Mouse (Mus musculus): Measurements from ENCODE around the gene Cyb5b.

Gene Cyb5b

GRCm38 (mm10) chr8:107130028-107130427 lies 20.4 kb upstream of the Cyb5b start:
- no peak for DNase-seq (ENCODE audit: low spot score)

DNA sequence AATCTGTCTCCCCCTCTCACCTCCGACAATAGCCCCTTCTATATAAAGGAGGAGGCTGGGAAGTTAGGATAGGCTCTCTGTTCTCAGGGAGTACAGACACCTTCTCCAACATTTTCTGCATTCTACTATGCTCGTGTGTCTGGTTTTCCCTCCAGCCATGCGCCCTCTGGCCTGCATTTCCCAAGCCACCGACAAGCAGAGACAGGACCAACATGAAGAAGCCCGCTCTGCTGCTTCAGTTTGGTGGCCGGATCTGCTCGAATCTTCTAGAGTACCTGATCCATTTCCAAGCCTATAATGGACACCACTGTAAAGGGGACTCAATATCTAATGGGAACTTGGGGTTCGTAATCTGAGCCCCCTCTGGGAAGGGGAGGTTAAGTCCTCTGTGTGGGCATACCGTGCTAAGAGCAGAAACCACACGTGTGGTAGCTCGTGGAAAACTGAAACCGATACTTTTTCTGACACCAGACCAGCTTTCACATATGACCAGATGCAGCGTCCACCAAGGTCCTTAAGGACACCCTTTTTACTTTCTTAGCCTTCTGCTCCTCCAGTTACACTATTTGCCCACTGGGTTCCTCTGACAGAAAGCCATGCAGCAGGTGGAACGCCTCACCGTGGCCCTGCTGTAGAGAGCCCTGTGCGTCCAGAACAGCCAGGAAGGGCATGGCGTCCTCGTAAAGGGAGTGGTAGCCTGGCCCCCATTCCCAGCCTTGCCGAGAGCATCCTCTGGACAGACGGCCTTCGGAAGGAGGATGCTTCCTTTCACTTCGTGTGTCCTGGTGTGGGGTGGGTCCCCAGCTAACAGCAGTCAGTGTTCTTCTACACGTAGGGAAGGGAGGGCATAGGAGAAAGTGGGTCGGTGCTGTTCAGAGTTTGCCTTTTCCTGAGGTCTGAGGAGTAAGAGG lies 17.6 kb upstream of the Cyb5b start:
- no peak for DNase-seq (ENCODE audit: low spot score)

GRCm38 (mm10) chr8:107133881-107134280 lies 16.6 kb upstream of the Cyb5b start:
- no peak for DNase-seq (ENCODE audit: low spot score)

DNA sequence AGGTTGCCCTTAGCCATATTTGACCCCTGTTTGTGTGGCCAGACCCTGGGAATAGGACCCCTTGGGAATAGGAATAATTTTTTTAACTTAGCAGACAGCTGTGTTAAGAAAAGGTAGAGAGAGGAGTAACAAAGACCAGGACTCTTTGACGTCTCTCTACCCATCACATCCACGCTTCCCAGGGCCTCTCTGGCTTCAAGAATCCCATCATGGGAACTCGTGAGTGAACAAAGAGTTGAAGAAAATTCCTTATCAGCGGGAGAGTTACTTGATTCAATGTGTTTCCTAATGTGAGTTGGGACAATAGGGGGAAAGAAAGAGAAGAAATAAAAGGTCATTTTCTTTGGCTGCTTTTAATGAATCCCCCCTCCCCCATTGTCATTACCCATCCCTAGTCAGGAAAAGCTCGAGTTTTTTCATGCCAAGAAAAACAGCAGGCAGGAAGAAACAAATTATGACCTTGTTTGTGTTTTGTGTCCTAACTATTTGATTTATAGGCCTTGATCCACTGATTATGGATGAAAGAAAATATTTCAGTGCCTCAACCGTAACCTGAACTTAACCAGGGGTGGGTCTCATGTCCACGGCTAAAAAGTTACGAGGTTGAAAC lies 14.3 kb upstream of the Cyb5b start:
- DNase-seq (ENCODE audit: low spot score): no peak

- DNase-seq (ENCODE audit: low spot score): no peak
These were observed 12.8 kb upstream of the Cyb5b start for GRCm38 (mm10) chr8:107137591-107137990.

DNA sequence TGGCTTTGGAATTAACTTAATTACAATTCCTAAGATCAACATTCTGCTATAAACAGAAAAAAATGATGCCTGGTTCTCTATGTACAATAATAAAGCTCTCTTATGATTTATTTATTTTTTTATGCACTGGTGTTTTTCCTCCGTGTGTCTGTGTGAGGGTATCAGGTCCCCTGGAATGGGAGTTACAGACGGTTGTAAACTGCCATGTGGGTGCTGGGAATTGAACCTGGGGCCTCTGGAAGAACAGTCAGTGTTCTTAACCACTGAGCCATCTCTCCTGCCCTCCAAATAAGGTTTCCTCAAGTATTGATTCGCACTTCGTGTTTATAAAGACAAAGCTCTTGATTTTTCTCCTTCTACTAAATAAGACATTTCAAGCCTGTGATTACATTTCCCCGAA lies 12.1 kb upstream of the Cyb5b start:
- DNase-seq (ENCODE audit: low spot score): no peak

DNA sequence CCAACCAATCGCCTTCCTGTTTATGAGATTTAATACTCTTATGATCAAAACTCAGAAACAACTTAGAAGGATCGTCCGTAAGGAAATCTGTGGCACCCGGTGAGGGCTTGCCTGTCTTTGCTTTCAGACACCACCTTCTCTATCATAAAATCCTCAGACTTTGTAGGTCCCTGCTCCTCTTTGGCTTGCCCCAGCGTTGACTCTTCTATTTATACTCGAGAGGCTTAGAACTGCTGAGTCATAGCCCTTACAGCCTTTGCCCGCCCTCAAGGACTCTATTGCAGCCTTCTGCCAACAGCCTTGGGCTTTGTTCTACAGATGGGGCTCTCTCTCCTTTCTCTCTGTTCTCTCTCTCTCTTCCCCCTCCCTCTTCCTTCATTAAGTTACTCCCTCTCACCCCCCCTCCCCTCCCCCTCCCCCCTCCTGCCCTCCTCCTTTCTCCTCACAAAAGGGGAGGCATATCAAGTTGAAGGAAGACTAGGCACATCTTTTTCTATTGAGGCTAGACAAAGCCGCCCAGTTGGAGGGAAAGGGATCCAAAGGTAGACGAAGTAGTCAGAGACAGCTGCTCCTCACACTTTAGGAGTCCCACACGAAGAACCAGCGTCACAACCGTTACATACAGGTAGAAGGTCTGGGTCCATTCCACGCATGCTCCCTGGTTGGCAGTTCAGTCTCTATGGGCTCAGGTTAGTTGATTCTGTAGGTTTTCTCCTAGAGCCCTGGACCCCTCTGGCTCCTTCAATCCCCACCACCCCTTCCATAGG lies 10.6 kb upstream of the Cyb5b start:
- peak; percentile 85 for DNase-seq (ENCODE audit: low spot score)

- DNase-seq (ENCODE audit: low spot score): no peak
These were observed 7.9 kb upstream of the Cyb5b start for GRCm38 (mm10) chr8:107142539-107142938.

- no peak for DNase-seq (ENCODE audit: low spot score)
These were observed 6.9 kb upstream of the Cyb5b start for GRCm38 (mm10) chr8:107143501-107143900.

DNA sequence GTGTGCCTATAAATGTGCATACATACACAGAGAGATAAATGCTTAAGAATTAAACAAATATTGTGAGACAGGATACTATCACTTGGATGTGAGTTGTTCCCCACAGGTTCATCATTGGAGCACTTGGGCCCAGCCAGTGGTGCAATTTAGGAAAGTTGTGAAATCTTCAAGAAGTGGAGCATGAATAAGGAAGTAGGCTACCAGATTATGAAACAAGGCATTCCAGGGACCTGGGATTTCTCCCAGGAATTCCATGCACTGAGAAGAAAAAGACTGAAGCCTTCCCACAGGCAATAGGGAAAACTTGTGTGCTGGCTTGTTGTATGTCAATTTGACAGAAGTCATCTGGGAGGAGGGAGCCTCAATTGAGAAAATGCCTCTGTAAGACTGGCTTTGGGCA lies 4.3 kb upstream of the Cyb5b start:
- DNase-seq (ENCODE audit: low spot score): peak; percentile 82

- DNase-seq (ENCODE audit: low spot score): no peak
These were observed 1.6 kb upstream of the Cyb5b start for GRCm38 (mm10) chr8:107148802-107149201.

DNA sequence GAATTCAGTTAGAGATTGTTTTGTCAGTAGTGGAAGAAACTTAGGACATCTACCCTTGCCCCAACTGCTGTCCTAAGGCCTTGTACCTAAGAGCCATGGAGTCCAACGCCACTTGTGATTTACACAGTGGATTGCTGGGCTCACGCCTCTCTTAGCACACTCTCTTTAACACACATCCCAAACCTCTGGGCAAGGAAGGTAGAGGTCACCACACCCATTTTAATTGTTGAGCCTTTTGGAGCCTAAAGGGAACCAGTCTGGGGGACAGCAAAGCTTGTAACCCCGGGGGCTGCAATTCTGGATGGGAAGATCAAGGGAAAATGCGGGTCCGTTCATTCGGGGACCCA lies 410 bp upstream of the Cyb5b start:
- DNase-seq (ENCODE audit: low spot score): no peak

DNA sequence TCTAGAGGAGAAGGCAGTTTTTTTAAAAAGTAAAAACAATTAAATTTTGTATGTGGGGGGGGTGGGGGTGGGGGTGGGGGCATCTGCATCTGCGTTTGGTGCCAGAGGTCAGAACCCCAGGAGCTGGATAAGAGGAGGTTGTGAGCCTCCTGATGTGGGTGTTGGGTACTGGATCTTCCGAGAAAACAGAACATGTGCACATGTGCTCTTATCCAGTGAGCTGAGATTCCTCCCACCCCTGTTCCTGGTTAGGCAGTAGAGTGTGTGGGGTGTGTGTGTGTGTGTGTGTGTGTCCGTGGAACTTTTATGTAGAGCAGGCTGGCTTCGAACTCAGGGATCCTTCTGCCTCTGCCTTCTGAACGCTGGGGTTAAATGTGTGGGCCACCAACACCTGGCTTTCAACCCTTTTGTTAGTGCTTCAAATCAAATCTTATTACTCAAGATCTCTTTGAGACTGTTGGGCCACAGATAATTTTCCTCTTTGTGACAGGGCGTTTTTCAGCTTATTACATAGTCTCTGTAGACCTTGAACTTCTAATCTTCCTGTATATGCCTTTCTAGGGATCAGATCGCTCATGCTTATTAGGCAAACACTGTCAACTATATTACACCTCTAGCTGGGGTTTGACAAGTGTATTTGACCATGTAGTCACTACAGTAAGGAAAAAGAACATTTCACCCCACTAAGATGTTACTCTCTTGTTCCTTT lies 926 bp downstream of the Cyb5b start:
- no peak for DNase-seq (ENCODE audit: low spot score)

- DNase-seq (ENCODE audit: low spot score): no peak
These were observed 3.1 kb downstream of the Cyb5b start for GRCm38 (mm10) chr8:107153326-107154210.

DNA sequence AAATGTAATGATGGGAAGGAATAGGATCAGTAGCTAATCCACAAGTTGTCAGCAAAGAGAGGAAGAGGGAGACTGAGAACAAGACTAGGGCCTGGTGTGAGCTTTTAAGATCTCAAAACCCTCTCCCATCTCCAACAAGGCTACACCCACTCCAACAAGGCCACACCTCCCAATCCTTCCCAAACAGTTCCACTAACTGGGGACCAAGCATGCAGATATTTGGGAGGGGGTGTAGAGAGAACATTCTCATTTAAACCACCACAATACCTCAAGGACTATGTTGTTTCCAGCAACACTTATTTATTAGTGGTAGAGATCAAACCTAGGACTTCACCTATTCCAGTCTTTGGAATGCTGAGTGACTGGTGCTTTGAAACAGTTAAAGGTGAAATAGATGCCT lies 6.4 kb downstream of the Cyb5b start:
- DNase-seq (ENCODE audit: low spot score): no peak

DNA sequence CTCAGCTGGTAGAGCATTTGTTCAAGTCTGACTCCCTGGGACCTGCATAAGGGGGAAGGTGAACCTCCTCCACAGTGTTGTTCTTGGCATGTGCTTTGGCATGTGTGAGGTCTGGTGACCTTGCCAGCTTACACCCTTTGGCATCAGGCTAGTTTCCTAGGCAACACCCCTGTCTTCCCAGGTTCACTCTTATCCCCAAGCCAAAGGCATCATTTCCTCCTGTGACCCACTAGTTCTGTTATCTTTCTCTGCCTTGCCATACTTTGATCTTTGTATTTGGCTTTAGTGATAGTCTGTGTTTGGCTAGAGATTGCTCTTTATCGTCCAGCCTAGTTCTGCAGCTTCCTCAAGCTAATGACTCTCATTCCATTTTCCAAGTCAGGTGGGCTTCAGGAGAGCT lies 7.4 kb downstream of the Cyb5b start:
- DNase-seq (ENCODE audit: low spot score): no peak

DNA sequence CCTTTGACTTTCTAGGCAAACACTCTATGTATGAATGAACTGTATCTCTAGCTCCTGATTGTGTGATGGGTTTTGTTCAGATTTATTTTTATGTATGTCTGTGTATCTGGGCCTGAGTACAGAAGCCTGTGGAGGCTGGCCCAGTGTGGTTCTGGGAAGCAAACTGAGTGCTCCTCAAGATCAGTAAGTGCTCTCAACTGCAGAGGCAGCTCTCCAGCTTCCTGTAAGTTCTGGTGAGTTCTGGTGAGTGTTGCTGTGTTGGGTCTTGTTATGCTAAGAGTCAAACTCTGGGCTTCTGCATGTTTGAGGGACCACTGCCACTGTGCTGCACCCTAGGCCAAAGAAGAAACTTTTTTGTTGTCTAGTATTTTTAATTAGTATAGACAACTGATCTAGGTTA lies 8.4 kb downstream of the Cyb5b start:
- DNase-seq (ENCODE audit: low spot score): peak; percentile 68

DNA sequence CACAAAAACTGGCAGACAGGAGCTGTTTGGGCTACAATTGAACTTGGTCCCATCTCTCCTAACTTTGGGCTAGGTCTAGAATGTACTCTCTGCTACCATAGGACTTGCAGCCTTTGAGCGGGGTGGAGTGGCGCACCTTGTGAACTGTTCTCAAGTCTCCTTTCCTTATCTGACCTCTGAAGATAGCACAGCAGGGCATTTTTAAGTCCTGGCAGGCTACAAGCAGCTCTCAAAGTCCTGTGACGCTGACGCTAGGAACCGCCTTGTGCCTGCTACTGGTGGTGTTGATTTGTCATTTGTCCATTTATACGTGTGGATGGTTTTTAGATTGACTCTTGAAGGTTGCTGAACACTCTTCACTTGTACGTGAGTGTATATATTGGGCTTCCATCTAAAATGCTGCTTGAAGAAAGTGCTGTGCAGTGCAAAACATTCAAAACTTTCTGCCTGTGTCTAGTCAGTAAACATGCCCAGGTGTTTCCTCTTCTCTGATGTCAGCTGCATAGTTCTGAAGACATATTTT lies 13.9 kb downstream of the Cyb5b start:
- DNase-seq (ENCODE audit: low spot score): peak; percentile 55

DNA sequence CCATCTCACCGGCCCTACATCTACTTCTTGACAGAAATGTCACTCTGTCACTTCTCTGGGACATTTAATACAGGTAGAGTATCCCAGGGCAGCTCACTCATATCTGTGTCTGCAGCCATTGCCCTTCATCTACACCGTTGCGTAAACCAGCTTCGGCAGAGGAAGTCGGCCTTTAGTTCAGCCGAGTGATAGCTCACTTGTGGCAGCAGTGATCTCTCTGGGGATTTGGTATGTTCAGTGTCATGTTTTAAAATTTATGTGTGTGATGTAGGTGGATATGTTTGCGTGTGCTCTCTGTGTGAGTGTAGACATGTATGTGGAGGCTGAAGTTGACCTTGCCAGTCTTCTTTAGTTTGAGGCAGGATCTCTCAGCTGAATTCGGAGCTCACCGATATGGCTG lies 15.3 kb downstream of the Cyb5b start:
- no peak for DNase-seq (ENCODE audit: low spot score)

DNA sequence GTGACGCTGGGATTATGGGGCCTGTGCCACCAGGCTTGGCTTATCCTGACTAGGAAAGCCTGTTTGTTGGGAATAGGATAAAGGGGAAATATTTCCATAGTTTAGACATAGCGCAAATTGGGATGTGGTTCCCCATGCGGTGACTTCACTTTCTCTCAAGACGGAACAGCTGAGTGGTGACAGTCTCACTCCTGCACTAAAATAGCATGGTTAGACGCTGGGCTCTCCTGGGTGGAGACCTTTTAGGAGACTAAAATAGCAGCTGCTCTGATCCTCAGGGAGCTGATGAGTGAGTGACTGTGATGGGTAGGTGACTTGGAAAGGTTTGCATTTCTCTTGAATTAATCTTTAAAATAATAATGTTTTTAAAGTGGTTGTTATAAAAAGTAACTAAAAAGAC lies 17.4 kb downstream of the Cyb5b start:
- DNase-seq (ENCODE audit: low spot score): no peak

- DNase-seq (ENCODE audit: low spot score): peak; percentile 55
These were observed 21.7 kb downstream of the Cyb5b start for GRCm38 (mm10) chr8:107172152-107172551.
